Mouse (Mus musculus): Measurements from ENCODE around the gene Hoxd9. TPM values are rescaled to one million over a fixed set of nuclear protein-coding genes. Genes with fewer than 3 reads are reported as not detected.

Hoxd9 gene
- polyA plus RNA-seq, 1 experiment from 2014 or later, result not detected

DNA sequence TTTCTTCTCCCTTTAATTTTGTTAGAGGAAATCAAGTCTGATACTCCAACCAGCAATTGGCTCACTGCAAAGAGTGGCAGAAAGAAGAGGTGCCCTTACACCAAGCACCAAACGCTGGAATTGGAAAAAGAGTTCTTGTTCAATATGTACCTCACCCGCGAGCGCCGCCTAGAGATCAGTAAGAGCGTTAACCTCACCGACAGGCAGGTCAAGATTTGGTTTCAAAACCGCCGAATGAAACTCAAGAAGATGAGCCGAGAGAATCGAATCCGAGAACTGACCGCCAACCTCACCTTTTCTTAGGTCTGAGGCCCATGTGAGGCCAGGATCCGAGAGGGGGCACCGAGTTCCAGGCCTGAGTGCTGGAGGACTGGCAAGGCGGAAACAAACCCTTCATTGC is 3.5 kb upstream of the Hoxd9 start:
- WGBS, result 2% methylated on average over 16 of the region's 16 CpGs
- Histone ChIP-seq H3K4me1 (peaks cover 21% of the 10 kb centered on the region), H3K36me3 (no peaks in the 10 kb centered on the region), H3K9me3 (no peaks in the 10 kb centered on the region), H3K4me2 (no peak overlapping the region), H3K9ac (no peak overlapping the region), H3K27me3 (replicated peaks) (peaks cover 97% of the 10 kb centered on the region), H3K4me3 (no peak overlapping the region), H3K27ac (replicated peaks) (no peak overlapping the region)
- ATAC-seq (ENCODE audit: extremely low read depth, insufficient number of reproducible peaks, low FRiP score, low TSS enrichment), result no peak

DNA sequence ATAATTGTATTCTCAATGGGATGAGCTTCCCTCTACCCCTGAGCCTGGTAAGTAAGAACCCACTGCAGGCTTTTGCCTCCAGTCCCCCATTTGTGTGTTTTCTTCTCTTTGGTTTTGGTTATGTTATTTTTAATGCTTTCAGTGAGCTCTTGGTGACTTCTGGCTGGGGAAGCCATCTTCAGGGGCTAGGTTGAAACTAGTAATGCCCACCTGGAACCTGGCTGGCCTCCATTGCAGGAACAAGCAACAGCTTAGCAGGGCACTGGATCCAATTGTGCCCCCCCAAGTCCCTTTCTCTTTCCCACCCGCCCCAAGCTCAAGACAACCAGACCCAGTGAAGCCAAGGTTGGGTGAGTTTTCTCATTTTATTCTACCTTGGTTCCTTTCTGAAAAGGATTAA is 2.1 kb upstream of the Hoxd9 start:
- H3K4me2 ChIP-seq, result no peak overlapping the region
- H3K27me3 ChIP-seq (replicated peaks), result peaks cover 99% of the 10 kb centered on the region
- H3K4me3 ChIP-seq, result no peak overlapping the region
- H3K27ac ChIP-seq (replicated peaks), result no peak overlapping the region
- H3K9me3 ChIP-seq, result no peaks in the 10 kb centered on the region
- H3K4me1 ChIP-seq, result peaks cover 21% of the 10 kb centered on the region
- WGBS, result 9% methylated on average over 1 of the region's 1 CpGs
- no peaks in the 10 kb centered on the region for H3K36me3 ChIP-seq
- ATAC-seq (ENCODE audit: extremely low read depth, insufficient number of reproducible peaks, low FRiP score, low TSS enrichment), result no peak
- no peak overlapping the region for H3K9ac ChIP-seq

DNA sequence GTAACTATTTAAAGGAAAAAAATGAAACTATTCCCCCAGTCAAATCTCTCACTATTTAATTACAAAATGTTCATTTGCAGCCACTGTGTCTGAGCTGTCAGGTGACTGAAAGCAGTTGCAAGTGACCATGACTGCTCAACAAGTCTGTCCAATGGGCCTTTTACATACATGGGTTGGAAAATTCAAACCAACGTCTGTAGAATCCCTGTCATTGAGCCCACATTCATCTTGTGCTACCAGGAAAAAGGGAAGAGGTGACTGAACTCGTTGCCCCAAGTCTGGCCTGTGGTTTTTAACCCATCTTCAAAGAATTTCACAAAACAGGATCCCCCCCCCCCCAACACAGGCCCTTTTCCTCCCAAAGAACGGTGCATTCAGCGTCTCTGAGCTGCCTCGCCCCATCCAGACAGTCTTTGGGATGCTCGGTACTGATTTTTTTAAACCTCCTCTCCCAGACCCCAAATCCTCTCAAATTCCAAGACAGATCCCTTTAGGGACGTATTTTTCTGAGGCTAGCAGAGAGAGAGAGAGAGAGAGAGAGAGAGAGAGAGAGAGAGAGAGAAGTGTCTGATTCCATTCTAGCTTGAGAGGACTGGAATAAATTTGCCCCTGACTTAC is 1.6 kb upstream of the Hoxd9 start:
- H3K27me3 ChIP-seq (replicated peaks), result peaks cover 100% of the 10 kb centered on the region
- no peak overlapping the region for H3K27ac ChIP-seq (replicated peaks)
- H3K4me3 ChIP-seq, result no peak overlapping the region
- H3K9ac ChIP-seq, result no peak overlapping the region
- H3K4me1 ChIP-seq, result peaks cover 21% of the 10 kb centered on the region
- ATAC-seq (ENCODE audit: extremely low read depth, insufficient number of reproducible peaks, low FRiP score, low TSS enrichment), result no peak
- no peaks in the 10 kb centered on the region for H3K36me3 ChIP-seq
- H3K4me2 ChIP-seq, result no peak overlapping the region
- 4% methylated on average over 7 of the region's 7 CpGs for WGBS
- no peaks in the 10 kb centered on the region for H3K9me3 ChIP-seq

DNA sequence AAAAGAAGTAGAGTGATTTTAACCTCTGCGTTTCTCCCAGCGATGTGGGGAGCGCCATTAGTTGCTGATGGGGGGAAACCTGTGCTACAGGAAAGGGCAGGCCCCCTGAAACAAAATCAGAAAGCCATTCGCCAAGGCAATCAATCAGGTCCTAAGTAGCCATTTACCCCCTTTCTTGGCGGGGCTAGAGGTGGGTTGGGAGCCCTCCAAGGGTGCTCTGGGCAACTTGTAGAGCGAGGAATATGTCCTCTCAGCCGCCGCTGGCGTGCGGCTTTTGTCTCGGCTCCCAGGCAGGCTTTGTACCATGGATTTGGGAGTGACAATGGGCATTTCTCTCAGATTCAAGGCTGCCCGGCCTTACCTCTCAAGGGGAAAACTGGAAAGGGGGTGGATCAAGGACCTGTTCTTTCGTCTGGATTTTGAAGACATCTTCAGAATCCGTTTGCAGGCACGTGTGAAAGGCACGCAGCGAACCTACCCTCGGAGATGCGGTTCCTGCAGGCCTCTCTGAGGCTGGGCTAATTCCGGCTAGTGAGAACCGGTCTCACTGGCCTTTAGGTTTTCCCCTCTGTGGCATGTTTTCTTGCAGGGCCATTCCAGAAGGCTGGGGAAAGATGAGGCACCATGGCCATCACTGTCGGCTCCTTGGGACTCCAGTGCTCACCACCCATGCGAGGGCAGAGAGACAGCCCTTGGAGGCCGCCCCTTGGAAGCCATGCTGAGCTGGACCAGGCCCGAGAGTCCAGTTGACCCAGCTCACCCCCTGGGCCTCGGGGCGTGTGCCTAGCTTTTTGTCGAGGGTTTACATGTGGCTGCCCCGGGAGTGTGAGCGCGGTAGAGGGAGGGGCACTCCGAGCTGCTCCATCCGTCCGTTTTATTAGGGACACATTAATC is 838 bp upstream of the Hoxd9 start:
- H3K9ac ChIP-seq, result no peak overlapping the region
- H3K36me3 ChIP-seq, result no peaks in the 10 kb centered on the region
- no peak overlapping the region for H3K27ac ChIP-seq (replicated peaks)
- H3K4me2 ChIP-seq, result no peak overlapping the region
- ATAC-seq (ENCODE audit: extremely low read depth, insufficient number of reproducible peaks, low FRiP score, low TSS enrichment), result no peak
- H3K9me3 ChIP-seq, result no peaks in the 10 kb centered on the region
- no peak overlapping the region for H3K4me3 ChIP-seq
- H3K4me1 ChIP-seq, result peaks cover 18% of the 10 kb centered on the region
- 1% methylated on average over 34 of the region's 34 CpGs for WGBS
- H3K27me3 ChIP-seq (replicated peaks), result peaks cover 100% of the 10 kb centered on the region

DNA sequence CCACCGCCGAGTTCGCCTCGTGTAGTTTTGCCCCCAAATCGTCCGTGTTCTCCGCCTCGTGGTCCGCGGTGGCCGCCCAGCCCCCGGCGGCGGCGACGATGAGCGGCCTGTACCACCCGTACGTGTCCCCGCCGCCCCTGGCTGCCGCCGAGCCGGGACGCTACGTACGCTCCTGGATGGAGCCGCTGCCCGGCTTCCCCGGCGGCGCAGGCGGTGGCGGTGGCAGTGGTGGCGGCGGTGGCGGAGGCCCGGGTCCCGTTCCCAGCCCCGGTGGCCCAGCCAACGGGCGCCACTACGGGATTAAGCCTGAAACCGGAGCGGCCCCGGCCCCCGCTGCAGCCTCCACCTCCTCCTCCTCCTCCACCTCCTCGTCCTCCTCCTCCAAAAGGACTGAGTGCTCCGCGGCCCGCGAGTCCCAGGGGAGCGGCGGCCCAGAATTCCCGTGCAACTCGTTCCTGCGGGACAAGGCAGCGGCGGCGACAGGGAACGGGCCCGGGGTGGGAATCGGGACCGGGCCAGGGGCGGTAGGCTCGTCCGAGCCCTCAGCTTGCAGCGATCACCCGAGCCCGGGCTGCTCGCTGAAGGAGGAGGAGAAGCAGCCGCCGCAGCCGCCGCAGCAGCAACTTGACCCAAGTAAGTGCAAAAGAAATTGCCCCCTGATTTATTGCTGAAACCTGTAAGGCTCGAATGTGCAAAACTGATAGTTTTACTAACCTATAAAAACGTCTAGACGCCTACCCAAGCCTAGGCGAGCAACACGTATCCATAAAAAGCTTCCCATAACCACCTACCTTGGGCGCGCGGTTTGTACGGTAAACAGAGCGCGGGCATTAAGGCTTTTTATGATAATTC is 900 bp downstream of the Hoxd9 start:
- no peaks in the 10 kb centered on the region for H3K9me3 ChIP-seq
- H3K4me2 ChIP-seq, result peak overlapping the region; percentile 70
- peak overlapping the region; percentile 47 for H3K4me3 ChIP-seq
- no peaks in the 10 kb centered on the region for H3K36me3 ChIP-seq
- H3K27ac ChIP-seq (replicated peaks), result no peak overlapping the region
- H3K9ac ChIP-seq, result peak overlapping the region; percentile 58; the same call in 1 of the 2 replicates
- ATAC-seq (ENCODE audit: extremely low read depth, insufficient number of reproducible peaks, low FRiP score, low TSS enrichment), result no peak
- H3K4me1 ChIP-seq, result peaks cover 13% of the 10 kb centered on the region
- peaks cover 100% of the 10 kb centered on the region for H3K27me3 ChIP-seq (replicated peaks)
- WGBS, result under 1% methylated on average over 78 of the region's 86 CpGs

DNA sequence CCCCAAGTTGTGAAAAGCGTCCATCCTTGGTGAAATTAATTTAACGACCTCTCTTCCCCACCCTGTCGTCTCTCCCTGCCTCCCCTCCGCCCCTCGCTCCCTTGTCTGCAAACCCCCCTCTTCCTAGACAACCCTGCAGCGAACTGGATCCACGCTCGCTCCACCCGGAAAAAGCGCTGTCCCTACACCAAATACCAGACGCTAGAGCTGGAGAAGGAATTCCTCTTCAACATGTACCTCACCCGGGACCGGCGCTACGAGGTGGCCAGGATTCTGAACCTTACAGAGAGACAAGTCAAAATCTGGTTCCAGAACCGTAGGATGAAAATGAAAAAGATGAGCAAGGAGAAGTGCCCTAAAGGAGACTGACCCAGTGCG is 1.5 kb downstream of the Hoxd9 start:
- no peak overlapping the region for H3K27ac ChIP-seq (replicated peaks)
- no peaks in the 10 kb centered on the region for H3K9me3 ChIP-seq
- ATAC-seq (ENCODE audit: extremely low read depth, insufficient number of reproducible peaks, low FRiP score, low TSS enrichment), result no peak
- H3K4me1 ChIP-seq, result peaks cover 13% of the 10 kb centered on the region
- H3K4me2 ChIP-seq, result no peak overlapping the region
- H3K4me3 ChIP-seq, result peak overlapping the region; percentile 47
- no peaks in the 10 kb centered on the region for H3K36me3 ChIP-seq
- H3K9ac ChIP-seq, result no peak overlapping the region
- peaks cover 100% of the 10 kb centered on the region for H3K27me3 ChIP-seq (replicated peaks)
- WGBS, result 2% methylated on average over 17 of the region's 17 CpGs

DNA sequence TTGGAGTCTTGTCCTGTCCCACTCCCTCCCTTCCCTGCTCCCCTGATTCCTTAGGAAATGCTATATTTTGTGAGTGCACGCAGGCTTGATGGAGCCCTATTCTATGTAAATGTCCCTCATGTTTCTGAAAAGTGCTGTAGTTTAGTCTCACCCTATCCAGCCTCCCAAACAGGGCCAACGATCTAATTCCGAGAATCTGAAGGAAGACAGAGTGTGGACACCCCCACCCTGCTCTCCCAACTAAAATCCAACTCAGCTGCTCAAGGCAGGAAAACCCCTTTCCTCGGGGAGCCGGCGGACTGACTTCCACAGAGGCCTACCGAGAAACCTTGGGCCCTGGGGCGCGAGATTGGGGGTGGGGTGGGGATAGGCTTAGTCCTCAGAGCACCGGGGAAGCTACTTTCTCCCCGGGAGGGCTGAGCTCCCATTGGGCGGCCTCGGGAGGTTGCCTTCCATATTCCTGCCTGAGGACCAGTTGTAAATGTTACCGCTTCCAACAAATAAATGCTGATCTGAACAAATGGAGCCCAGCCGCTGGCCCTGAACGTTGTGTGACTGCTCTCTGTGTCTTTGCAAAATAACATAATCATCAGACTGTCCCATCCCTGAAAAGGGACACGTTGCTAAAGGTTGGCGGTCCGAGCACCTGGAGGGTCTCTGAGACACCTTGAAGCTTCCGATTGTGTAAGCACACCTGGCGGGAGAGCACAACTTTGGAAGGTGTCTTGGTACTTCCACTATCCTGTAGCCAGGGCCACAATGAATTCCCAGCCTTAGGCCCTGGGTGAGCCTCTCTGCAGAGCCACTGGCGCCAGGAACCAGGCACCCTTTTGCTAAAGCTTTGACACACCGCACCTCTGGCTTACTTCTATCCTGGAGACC is 2.4 kb downstream of the Hoxd9 start:
- Histone ChIP-seq H3K4me1 (peaks cover 18% of the 10 kb centered on the region), H3K9ac (no peak overlapping the region), H3K27me3 (replicated peaks) (peaks cover 100% of the 10 kb centered on the region), H3K4me3 (no peak overlapping the region), H3K4me2 (no peak overlapping the region), H3K9me3 (no peaks in the 10 kb centered on the region), H3K27ac (replicated peaks) (no peak overlapping the region), H3K36me3 (no peaks in the 10 kb centered on the region)
- WGBS, result 3% methylated on average over 23 of the region's 23 CpGs
- ATAC-seq (ENCODE audit: extremely low read depth, insufficient number of reproducible peaks, low FRiP score, low TSS enrichment), result no peak

DNA sequence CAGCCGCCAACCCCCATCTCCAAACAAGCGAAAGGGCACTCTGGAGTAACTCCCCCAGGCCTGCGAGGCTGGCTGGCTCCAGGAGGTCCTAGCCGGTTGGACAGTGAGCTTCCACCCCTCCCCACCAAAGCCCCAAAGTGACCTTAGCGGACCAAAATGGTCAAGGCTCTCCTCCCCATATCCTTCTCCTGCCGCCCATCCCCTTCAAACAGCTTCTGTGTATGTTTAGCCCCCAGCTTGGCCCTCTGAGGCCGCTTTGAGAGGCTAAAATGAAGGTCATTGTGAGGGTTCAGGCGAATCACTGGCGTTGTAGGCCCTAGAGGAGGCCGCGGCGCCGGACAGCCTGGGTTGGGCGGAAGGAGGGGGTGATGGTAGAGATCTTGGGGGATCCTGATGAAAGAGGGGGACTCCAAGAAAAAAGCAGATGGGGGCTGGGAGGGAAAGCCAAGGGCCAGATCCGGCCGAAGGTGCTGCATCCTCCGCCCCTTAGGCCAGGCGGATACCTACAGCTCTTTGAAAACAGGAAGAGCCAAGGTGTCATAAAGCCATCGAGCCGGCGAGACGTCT is 3.1 kb downstream of the Hoxd9 start:
- H3K27me3 ChIP-seq (replicated peaks), result peaks cover 100% of the 10 kb centered on the region
- H3K9ac ChIP-seq, result no peak overlapping the region

DNA sequence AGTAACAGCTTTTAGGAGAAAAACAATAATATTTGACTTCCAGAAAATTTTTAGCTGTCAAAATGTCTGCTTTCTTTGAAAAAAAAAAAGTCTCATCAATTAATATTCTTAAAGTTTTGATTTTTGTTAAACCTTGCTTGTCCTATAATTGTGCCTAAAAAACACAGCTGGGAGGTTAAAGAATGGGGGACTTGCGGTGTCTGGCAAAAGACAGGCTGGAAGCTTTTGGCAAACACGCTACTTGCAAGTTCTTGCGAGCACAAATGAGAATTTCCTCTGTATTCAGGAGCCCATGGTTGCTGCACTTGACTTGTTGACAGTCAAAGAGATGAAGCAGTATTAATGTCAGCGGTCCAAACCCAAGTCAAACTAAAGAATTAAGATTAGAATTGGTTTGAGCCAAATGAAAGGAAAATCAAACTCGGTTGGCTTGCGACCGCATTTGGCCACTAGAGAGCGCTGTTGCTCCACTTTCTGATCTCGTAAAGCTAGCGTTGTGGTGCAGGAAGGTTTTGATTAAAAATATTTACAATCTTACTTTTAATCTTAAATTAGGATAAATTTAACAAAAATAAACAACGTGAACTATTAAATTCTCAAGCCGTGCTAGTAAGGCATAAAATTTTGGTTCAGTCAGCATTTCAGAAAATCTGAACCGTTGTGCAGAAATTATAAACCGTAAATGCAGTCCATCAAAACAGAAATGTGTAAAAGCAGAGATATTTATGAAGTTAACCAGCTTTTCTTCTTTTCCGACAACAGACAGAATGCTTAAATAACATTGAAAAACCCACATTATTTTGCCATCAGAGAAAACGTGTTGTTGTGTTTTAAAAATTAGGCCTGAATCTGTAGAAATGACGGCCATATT is 4.7 kb downstream of the Hoxd9 start:
- H3K9ac ChIP-seq, result no peak overlapping the region
- no peaks in the 10 kb centered on the region for H3K9me3 ChIP-seq
- H3K4me2 ChIP-seq, result no peak overlapping the region
- H3K36me3 ChIP-seq, result no peaks in the 10 kb centered on the region
- H3K27me3 ChIP-seq (replicated peaks), result peaks cover 99% of the 10 kb centered on the region
- no peak for ATAC-seq (ENCODE audit: extremely low read depth, insufficient number of reproducible peaks, low FRiP score, low TSS enrichment)
- H3K4me1 ChIP-seq, result peaks cover 28% of the 10 kb centered on the region
- no peak overlapping the region for H3K4me3 ChIP-seq
- no peak overlapping the region for H3K27ac ChIP-seq (replicated peaks)
- 16% methylated on average over 17 of the region's 17 CpGs for WGBS

More for the DNA sequence above, 3.1 kb downstream of the Hoxd9 start:
- Histone ChIP-seq H3K4me1 (peaks cover 25% of the 10 kb centered on the region), H3K27ac (replicated peaks) (no peak overlapping the region), H3K36me3 (no peaks in the 10 kb centered on the region), H3K4me2 (no peak overlapping the region), H3K9me3 (no peaks in the 10 kb centered on the region), H3K4me3 (no peak overlapping the region)
- ATAC-seq (ENCODE audit: extremely low read depth, insufficient number of reproducible peaks, low FRiP score, low TSS enrichment), result no peak
- 3% methylated on average over 22 of the region's 22 CpGs for WGBS

DNA sequence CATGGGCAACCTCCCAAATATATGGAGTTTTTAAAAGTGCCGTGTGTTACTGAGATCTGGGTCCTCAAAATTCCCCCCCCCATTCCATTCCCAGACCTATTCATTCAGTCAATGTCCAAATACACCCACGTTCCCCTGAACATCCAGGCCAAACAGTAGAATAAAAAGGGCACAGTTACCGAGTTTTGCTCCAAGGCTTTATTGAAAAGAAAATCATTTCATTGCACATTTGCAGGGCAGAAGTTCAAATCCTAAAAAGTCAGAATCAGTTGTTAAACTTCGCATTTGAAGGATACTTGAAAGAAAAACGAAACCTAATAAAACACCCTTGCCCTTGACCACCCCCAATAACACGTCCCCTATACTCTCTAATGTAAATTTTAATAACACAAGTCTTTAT is 5.3 kb downstream of the Hoxd9 start:
- Histone ChIP-seq H3K4me1 (peaks cover 23% of the 10 kb centered on the region), H3K36me3 (no peaks in the 10 kb centered on the region), H3K4me3 (no peak overlapping the region), H3K27ac (replicated peaks) (no peak overlapping the region), H3K27me3 (replicated peaks) (peaks cover 99% of the 10 kb centered on the region), H3K9ac (no peak overlapping the region), H3K4me2 (no peak overlapping the region), H3K9me3 (no peaks in the 10 kb centered on the region)
- WGBS, result 20% methylated on average over 6 of the region's 6 CpGs
- ATAC-seq (ENCODE audit: extremely low read depth, insufficient number of reproducible peaks, low FRiP score, low TSS enrichment), result no peak
